Mouse (Mus musculus) lung, postnatal 10 days (tissue): ENCODE measurements around the gene Khdrbs2.
"Not testable (repeated sequence)": the region's sequence is repeated elsewhere in the genome, so short reads cannot be mapped to it uniquely, and the experiment has no call there.

Source experiments
- DNase-seq: peaks from one replicate; pipeline ENCODE4 v3.0.0; 2021

Khdrbs2 gene

DNA sequence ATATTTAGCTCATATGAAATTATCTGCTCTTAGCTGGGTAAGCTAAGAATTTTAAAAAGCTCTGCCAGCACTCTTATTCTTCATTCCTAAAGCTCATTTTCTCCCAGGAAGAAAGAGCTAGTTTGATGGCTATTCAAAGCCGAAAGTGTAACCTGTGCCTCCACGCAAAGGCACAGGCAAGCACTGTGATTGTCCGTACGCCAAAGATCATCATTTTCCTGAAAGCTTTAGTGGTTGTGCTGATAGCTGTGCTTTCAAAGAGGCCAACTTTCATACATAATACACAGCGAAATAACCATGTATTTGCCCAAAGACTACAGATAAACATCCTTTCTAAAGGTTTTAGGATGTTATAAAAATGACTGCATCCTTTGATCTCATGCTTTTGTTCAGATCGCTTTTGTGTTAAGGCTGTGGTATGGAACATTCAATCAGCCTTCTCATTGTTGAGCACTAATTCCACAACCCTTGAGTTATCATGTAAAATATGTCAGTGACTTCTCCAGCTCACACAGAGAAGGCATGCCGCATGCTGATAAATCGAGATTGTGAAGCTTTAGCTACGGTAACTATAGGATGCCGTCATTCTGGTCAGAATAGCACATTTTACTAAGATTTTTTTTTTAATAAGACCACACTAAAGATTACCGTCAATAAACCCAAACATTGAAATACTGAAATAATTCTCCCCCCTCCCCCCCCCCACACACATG is 299.1 kb downstream of the Khdrbs2 start:
- no peak for DNase-seq

DNA sequence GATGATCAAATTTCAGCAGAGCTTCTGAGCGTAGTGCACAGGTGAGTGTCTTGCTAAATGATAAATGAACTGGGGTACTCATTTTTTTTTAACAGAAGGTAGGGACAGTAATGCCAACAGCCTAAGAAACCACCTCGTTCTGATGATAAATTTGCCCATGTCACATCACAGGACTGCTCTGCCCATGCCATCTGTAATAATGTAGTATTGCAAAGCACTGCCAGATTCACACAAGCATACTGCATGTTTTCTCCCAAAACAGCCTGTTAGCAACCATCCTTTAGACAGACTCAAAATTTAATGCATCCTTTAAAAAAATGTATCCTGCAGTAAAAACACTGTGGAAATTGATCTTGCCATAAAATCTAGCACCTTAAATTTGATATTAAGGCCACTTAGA is 315.4 kb downstream of the Khdrbs2 start:
- no peak for DNase-seq

DNA sequence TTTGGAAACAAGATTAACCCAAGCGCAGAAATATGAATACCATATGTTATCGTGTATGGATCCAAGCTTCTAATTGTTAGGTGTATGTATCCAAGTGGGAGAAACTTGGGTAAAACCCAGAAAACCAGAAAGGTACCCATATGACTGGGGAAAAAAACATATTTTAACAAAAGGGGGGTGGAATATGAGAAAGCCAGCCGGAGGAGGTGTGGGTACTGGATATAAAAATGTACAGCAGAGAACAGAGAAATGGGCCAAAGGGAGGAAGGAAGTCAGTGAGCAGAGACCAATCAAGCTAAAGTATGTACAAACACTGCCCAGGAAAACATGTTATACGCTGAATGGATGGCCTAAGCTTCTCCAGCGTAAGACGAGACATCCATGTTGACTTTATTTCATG is 330.9 kb downstream of the Khdrbs2 start:
- no peak for DNase-seq

DNA sequence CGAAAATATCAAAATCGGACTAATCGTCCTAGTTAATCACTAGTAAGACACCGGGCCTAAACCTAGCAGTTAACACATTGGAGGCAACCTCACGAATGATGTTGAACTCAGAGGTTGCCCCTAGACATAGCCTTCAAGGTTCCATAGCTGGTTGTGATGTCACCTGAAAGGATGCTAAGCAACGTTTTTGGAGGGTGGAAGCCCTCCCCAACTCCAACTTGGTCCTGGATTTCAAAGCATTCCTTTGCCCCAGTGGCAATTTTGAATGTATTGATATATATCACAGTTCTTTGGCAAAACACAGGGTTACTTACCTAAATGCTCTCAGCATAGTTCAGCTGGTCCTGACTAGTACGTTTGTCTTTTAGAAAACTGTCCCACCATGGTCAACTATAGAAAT is 374.7 kb downstream of the Khdrbs2 start, which contains the start of gene Gm5415:
Gene Gm5415, minus strand, starts transcription at position 101 of the 400 bp plus-strand sequence.
- DNase-seq, result not testable (repeated sequence)

DNA sequence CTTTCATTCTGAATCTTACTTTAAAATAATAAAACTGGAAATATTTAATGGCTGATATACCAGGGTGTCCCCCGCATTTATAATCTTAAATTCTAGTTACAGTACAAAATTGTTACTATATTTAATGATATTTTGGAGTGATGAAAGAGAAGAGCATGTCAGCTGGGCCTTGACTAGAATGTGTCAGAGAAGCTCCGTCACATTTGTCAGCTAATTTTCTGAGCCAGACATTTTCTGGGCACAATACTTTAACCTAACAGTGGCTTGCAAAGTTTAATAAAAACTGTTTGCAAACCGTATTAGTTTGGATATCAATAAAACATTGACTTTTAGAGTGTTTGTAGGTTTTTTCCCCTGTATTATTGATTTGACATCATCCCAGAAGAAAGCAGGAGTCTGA is 380.9 kb downstream of the Khdrbs2 start:
- no peak for DNase-seq

DNA sequence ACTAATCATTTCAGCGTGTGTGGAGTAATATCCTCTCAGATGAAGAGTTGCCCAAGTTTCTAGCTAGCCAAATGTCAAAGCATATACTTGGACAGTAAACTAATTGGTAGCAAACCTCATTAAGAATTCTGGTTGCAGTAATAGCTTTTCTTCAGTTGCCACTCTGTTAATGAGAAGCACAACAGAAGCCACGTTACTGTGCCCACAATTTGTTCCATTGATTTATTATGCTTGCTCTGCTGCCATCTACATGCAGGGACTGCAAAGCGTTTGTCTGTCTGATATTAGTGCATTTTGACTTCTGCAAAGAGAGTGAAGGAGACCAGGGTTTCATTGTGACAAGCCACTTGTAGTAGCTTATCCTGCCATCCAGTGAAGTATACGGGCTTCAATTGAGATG is 381.4 kb downstream of the Khdrbs2 start:
- no peak for DNase-seq

DNA sequence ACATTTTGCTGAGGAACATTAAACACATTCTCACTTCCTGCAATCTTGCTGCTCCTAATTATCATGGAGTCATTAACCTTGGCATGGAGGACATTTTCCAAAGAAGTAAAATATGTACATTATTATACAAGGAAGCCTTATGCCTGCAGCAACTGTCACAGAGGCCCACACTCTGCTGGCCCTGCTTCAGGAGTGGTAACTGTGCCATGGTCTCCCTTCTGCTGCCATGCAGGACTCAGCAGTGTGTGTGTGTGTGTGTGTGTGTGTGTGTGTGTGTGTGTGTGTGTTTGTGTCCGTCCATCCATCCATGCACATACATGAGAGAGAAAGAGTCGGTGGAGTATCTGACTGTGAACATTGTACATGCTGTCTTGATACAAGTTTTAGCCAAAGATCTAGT is 396.4 kb downstream of the Khdrbs2 start:
- DNase-seq, result no peak

DNA sequence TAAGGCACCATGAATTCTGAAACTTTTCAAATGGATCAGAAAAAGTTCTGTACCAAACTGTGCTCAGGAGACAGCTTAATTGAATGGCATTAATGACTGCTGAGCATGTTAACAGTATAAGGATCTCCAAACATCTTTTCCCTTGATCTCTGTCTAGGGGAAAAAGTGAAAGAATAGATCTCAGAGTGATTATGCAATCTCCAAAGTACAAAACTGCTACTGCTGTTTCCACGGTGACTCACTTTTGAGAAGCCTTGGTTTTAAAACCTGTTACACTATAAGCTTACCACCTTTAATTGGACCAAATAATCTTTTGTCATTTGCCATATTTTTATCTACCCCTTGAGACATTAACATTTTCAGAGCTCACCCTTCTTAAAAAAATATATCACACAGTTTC is 453.5 kb downstream of the Khdrbs2 start:
- DNase-seq, result no peak

DNA sequence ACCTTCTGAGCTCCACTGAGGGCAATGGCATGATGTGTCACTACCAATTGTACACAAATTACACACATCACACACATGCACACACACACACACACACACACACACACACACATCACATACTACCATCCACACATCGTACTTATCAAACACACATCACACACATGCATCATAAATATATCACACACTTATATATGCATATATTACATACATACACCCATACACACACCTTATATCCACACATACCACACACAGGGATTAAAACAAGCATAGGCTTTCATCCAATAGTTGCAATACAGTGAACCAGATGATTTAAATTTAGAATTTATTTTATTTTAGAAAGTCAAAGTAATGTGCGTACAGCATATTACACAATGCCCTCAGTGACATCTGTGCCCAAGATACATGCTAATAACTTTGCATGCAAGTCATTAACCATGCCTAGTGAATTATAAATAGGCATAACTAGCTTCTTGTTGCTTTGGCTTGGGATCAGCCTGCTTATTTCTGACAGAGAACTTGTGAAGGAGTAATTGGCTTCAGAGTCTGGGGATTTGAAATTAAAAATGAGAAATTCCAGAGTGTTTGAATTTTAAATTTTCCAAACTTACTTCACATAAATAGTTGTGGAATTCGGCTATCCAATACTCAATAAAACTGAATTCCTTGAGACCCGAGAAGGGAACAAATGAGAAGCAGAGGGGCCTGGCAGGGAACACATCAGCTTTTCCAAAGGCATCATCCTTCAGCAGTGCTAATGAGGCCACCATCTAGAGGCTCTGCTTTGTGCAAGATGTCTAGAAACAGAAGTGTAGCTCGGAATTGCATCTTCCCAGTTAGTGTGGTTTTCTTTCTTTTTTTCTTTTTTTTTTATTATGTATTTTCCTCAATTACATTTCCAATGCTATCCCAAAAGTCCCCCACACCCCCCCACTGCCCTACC is 460.2 kb downstream of the Khdrbs2 start:
- DNase-seq, result no peak

DNA sequence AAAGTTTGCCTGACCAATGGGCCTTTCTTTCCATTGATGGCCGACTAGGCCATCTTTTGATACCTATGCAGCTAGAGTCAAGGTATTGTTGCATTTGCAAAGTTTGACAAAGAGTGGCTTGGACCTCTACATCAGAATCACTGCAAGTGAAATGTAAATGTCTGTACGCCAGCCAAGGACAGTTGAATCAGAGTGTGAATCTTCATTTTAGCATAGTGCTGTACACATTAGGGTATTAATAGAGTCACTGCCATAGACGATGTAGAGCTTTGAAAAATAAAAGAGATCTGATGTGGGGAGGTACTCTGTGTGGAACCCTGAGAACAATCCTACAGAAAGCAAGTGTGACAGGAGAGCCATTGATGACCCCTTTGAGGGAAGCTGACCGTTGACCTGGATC is 460.9 kb downstream of the Khdrbs2 start:
- no peak for DNase-seq

DNA sequence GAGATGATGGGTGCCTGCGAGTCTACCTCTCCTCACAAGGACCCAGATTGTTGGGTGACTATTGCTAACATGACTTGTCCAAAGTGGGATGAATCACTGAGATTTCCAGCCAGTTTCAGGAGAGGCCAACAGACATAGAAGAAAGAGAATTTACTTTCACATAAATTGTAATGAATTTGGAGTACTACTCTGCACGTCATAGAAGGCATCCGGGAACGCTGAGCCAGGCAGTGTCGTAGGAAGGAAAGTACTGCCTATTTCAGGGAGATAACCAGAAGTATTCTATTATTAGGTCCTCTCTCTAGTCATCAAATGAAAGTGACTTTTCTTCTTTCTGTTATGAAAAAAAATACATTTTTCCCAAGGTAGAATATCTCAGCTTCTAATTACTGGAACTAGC is 466.6 kb downstream of the Khdrbs2 start:
- DNase-seq, result no peak

DNA sequence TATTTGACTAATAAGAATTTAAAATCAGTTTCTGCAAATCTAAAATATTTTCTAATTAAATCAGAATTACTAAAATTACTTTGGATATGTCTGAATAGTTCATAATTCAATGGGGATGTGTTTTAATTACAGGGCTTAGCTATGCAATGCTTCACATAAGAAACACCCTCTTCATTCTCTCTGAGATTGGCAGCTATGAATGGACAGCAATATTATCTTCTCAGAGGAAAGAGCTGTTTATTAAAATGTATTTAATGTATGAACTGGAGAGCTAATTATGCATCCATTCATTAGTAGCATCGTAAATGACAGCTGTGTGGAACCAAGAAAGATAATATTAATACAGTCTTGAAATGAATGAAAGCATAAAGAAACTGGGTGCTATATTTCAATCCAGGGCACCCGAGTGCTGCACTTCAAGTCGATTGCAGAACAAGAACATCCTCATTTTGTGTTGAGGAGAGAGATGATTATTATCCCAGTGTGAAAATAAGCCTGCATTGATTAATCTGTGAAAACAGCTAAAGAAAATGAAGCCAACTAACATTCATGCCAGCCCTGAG is 477.2 kb downstream of the Khdrbs2 start:
- DNase-seq, result no peak

DNA sequence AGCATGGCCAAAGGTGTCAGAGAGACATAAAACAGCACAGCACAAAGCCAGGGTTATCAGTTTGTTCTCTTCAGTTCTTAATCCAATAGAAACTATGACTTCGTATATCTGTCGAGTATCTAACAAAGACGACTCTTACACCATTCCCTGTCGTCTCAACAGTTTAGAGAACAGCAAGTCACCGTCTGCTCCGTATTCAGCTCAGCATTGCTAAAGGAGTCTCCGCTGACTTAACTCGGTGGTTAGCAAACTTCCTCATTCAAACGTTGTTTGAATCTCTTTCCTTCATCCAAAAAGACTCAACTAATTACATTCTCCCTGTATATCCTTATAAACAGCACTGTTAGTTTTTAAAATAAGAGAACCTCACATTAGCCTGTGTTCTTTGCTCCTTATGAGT is 521.3 kb downstream of the Khdrbs2 start:
- DNase-seq, result no peak

DNA sequence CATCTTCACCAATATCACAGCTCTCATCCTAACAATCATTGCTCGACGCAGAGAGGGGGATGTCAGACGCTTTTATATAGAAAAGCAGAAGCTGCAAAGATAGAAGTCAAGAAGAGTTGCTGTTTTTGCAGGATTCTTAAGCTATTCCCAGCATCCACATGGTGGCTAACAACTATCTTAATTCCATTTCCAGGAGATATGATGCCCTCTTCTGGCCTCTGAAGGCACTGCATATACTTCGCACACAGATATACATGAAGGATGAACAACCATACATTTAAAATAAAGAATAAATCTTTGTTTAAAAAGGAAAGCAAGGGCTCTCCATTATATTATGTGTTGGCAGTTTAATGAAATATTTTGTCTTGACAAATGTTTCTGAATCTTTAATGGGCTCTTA is 527.6 kb downstream of the Khdrbs2 start:
- no peak for DNase-seq

DNA sequence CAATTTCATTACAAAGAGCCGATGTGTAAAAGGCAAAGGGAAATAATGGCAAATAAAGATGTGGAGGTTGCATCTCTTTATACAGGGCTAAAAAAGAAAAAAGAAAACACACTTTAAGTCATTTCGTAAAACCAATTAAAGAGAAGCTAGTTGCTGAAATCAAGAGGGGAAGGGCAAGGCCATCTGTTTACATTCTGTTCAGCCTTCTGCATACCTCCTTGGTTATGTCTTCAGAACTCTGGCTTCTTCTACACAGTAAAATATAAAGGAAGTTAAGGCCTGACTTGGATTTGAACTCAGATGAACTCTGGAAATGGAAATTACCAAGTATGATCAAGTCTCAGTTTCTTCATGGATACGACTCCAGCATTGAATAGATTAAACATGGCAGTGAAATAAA is 528.8 kb downstream of the Khdrbs2 start:
- no peak for DNase-seq
